Mouse (Mus musculus) CD8-positive naive resting alpha-beta T cell, adult 57 days (primary cell): ENCODE results near the gene Scgb1a1. TPM values are rescaled to one million over a fixed set of nuclear protein-coding genes. Genes with fewer than 3 reads are reported as not detected.

Experiments used
- total RNA-seq: library from RNA; stranded (reverse); gene quantifications from one replicate; pipeline ENCODE4 v1.2.4, GENCODE M21; 2023

The Scgb1a1 gene
- total RNA-seq = not detected

DNA sequence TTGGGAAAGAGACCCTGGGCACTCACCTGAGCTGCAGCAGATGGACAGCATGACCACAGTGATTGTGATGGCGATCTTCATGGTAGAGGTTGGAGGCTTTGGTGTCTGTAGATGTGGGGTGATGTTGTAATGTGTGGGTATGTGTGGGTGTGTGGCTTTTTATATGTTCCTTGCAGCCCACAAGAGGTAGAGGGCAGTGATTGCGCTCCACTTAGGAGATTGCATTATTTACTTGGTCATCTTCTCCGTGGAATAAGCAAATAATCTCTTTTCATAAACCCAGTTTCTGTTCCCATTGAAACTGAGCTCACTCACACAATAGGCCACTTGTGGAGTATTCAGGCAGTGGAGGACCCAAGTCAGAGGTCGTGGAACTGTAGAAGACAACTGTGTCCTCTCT lies at the start of gene Scgb1a1:
Scgb1a1 (minus strand) TSS at position 138 of the 400 bp plus-strand sequence.

DNA sequence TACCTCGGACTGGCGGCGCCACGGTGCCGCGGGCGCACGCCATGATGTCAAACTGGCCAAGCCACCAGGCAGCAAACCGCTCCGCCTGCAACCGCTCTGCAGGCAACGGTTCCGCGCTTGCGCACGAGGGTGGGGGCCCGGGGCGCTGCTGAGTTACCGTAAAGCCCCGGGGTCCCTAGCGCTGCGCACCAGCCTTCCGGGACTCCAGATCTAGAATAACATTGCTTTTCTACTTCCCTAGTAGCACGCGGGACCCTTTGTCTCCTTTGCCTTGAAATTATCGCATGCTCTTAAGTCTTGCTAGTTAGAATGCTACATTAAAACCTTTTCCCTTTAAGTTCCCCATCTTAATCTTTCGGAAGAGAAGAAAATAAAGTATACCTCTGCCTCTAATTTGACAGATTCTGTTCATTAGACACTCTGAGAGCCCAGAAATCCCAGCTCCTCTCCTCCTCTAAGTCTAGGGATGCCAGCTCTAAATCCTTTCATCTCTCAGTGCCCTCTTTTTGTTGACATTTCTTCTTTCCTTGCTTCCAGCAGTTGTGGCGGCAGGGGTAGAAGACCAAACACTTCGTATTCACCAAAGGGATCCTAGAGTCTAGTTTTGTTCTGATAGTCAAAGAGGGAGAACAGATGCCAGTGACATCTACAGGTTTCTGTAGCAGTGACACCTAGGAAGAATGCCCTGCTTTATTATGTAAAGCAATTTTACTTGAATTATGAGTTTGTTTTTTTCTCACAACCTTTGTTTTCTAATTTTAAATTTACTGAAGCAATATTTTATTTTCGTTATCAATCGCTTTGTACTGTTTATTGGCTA lies 48.0 kb upstream of the Scgb1a1 start, which contains the start of gene Asrgl1:
Asrgl1 (minus strand) TSS at position 125 of the 820 bp plus-strand sequence.

Other genes with a start within 250 kb of the Scgb1a1 start
- not detected for gene Gng3, start 248.8 kb downstream of the Scgb1a1 start, total RNA-seq
- 0.61 TPM for gene Lrrn4cl, start 237.2 kb downstream of the Scgb1a1 start, total RNA-seq
- 113 TPM for gene Ubxn1, start 216.5 kb downstream of the Scgb1a1 start, total RNA-seq
- 31.5 TPM for gene Uqcc3, start 207.0 kb downstream of the Scgb1a1 start, total RNA-seq
- 9.4 TPM for gene Lbhd1, start 204.2 kb downstream of the Scgb1a1 start, total RNA-seq
- gene Gm49403, start 204.0 kb downstream of the Scgb1a1 start, total RNA-seq = not detected
- gene 1810009A15Rik, start 199.1 kb downstream of the Scgb1a1 start, total RNA-seq = 33.6 TPM
- 7.6 TPM for gene Gm49416, start 199.0 kb downstream of the Scgb1a1 start, total RNA-seq
- gene Ints5, start 195.0 kb downstream of the Scgb1a1 start, total RNA-seq = 21.6 TPM
- gene Ganab, start 189.9 kb downstream of the Scgb1a1 start, total RNA-seq = 152 TPM
- 60.9 TPM for gene B3gat3, start 167.6 kb downstream of the Scgb1a1 start, total RNA-seq
- 6.9 TPM for gene Rom1, start 158.6 kb downstream of the Scgb1a1 start, total RNA-seq
- gene Eml3, start 158.4 kb downstream of the Scgb1a1 start, total RNA-seq = 86.8 TPM
- gene Mta2, start 146.1 kb downstream of the Scgb1a1 start, total RNA-seq = 164 TPM
- 42.6 TPM for gene Tut1, start 134.1 kb downstream of the Scgb1a1 start, total RNA-seq
- gene Eef1g, start 120.9 kb downstream of the Scgb1a1 start, total RNA-seq = 614 TPM
- 120 TPM for gene Ahnak, start 98.7 kb downstream of the Scgb1a1 start, total RNA-seq
- 13.6 TPM for gene Asrgl1, start 47.7 kb upstream of the Scgb1a1 start, total RNA-seq